Mouse (Mus musculus): ENCODE data around the gene Epp13. TPM values are rescaled to one million over a fixed set of nuclear protein-coding genes. Genes with fewer than 3 reads are reported as not detected.

Epp13 gene
- polyA plus RNA-seq, 1 experiment from 2014 or later: not detected

- peaks cover 10% of the 10 kb centered on the region for H3K4me1 ChIP-seq (ENCODE audit: control insufficient read depth, insufficient read depth, low read depth, low read length)
- WGBS: 12% methylated on average over 23 of the region's 23 CpGs
- H3K27me3 ChIP-seq (replicated peaks; ENCODE audit: control insufficient read depth, insufficient read depth, low read length): no peaks in the 10 kb centered on the region
- H3K4me3 ChIP-seq (ENCODE audit: low read length): peak overlapping the region; percentile 64
- H3K4me2 ChIP-seq (ENCODE audit: low read length): peak overlapping the region; percentile 76
- peak overlapping the region; percentile 74 for H3K9ac ChIP-seq (ENCODE audit: low read depth, low read length)
- peak; percentile 87 for ATAC-seq
- peak overlapping the region; percentile 95 for H3K27ac ChIP-seq (ENCODE audit: low read depth, low read length)
- H3K9me3 ChIP-seq (ENCODE audit: control insufficient read depth, low read length): peaks cover 2% of the 10 kb centered on the region; the same call in 1 of the 2 replicates
- peaks cover 4% of the 10 kb centered on the region; the same call in 1 of the 2 replicates for H3K36me3 ChIP-seq (ENCODE audit: control insufficient read depth, insufficient read depth, low read length)
Observed at GRCm38 (mm10) chr7:6330458-6331232, 78.1 kb downstream of the Epp13 start.

GRCm38 (mm10) chr7:6331233-6331956, 78.9 kb downstream of the Epp13 start, which contains the start of gene Zfp583:
Zfp583 (minus strand) TSS chr7:6331285.
- peaks cover 2% of the 10 kb centered on the region; the same call in 1 of the 2 replicates for H3K9me3 ChIP-seq (ENCODE audit: control insufficient read depth, low read length)
- 5% methylated on average over 31 of the region's 31 CpGs for WGBS
- ATAC-seq: peak; percentile 96

More at GRCm38 (mm10) chr7:6331233-6331956, 78.9 kb downstream of the Epp13 start, which contains the start of gene Zfp583:
- no peaks in the 10 kb centered on the region for H3K27me3 ChIP-seq (replicated peaks; ENCODE audit: control insufficient read depth, insufficient read depth, low read length)
- H3K4me2 ChIP-seq (ENCODE audit: low read length): peak within 1 kb of the TSS; percentile 76
- peak within 1 kb of the TSS; percentile 64 for H3K4me3 ChIP-seq (ENCODE audit: low read length)
- peak within 1 kb of the TSS; percentile 95 for H3K27ac ChIP-seq (ENCODE audit: low read depth, low read length)
- H3K9ac ChIP-seq (ENCODE audit: low read depth, low read length): peak within 1 kb of the TSS; percentile 74
- H3K4me1 ChIP-seq (ENCODE audit: control insufficient read depth, insufficient read depth, low read depth, low read length): peaks cover 10% of the 10 kb centered on the region
- H3K36me3 ChIP-seq (ENCODE audit: control insufficient read depth, insufficient read depth, low read length): peaks cover 4% of the 10 kb centered on the region; the same call in 1 of the 2 replicates

Other genes starting within 250 kb of the Epp13 start
- gene Vmn1r65, start 241.7 kb upstream of the Epp13 start, polyA plus RNA-seq (2015; fragmentation: Nextera tagmentation; extraction: Ambion mirVana): not detected in 2 replicates
- not detected in 2 replicates for gene Nlrp4c, start 207.5 kb upstream of the Epp13 start, polyA plus RNA-seq (2015; fragmentation: Nextera tagmentation; extraction: Ambion mirVana)
- gene Zfp787, start 96.7 kb upstream of the Epp13 start, polyA plus RNA-seq (2015; fragmentation: Nextera tagmentation; extraction: Ambion mirVana): 24.3 and 25.7 TPM in 2 replicates
- gene Zfp444, start 80.5 kb upstream of the Epp13 start, polyA plus RNA-seq (2015; fragmentation: Nextera tagmentation; extraction: Ambion mirVana): 77.6 and 86.3 TPM in 2 replicates
- gene Galp, start 55.6 kb upstream of the Epp13 start, polyA plus RNA-seq (2015; fragmentation: Nextera tagmentation; extraction: Ambion mirVana): not detected in 2 replicates
- gene Zscan5b, start 30.4 kb upstream of the Epp13 start, polyA plus RNA-seq (2015; fragmentation: Nextera tagmentation; extraction: Ambion mirVana): not detected in 2 replicates
- 14.0 and 14.5 TPM in 2 replicates for gene Zfp667, start 33.9 kb downstream of the Epp13 start, polyA plus RNA-seq (2015; fragmentation: Nextera tagmentation; extraction: Ambion mirVana)
- 14.7 and 14.8 TPM in 2 replicates for gene Zfp583, start 78.6 kb downstream of the Epp13 start, polyA plus RNA-seq (2015; fragmentation: Nextera tagmentation; extraction: Ambion mirVana)
- gene Gm3854, start 91.0 kb downstream of the Epp13 start, polyA plus RNA-seq (2015; fragmentation: Nextera tagmentation; extraction: Ambion mirVana): 7.7 and 8.0 TPM in 2 replicates
- 5.7 and 7.1 TPM in 2 replicates for gene Zfp78, start 110.6 kb downstream of the Epp13 start, polyA plus RNA-seq (2015; fragmentation: Nextera tagmentation; extraction: Ambion mirVana)
- 11.8 and 13.4 TPM in 2 replicates for gene Zfp28, start 130.6 kb downstream of the Epp13 start, polyA plus RNA-seq (2015; fragmentation: Nextera tagmentation; extraction: Ambion mirVana)
- 7.2 and 9.5 TPM in 2 replicates for gene Smim17, start 146.0 kb downstream of the Epp13 start, polyA plus RNA-seq (2015; fragmentation: Nextera tagmentation; extraction: Ambion mirVana)
- gene Gm20715, start 157.6 kb downstream of the Epp13 start, polyA plus RNA-seq (2015; fragmentation: Nextera tagmentation; extraction: Ambion mirVana): not detected in 2 replicates
- 0.31 and 0.39 TPM in 2 replicates for gene Olfr1344, start 186.0 kb downstream of the Epp13 start, polyA plus RNA-seq (2015; fragmentation: Nextera tagmentation; extraction: Ambion mirVana)
- not detected in 2 replicates for gene Olfr1336, start 203.5 kb downstream of the Epp13 start, polyA plus RNA-seq (2015; fragmentation: Nextera tagmentation; extraction: Ambion mirVana)
- not detected in 2 replicates for gene Olfr1346, start 214.4 kb downstream of the Epp13 start, polyA plus RNA-seq (2015; fragmentation: Nextera tagmentation; extraction: Ambion mirVana)
- not detected in 2 replicates for gene Olfr5, start 234.2 kb downstream of the Epp13 start, polyA plus RNA-seq (2015; fragmentation: Nextera tagmentation; extraction: Ambion mirVana)
- gene Olfr1347, start 247.0 kb downstream of the Epp13 start, polyA plus RNA-seq (2015; fragmentation: Nextera tagmentation; extraction: Ambion mirVana): not detected in 2 replicates